Mouse (Mus musculus): ENCODE results near the gene Apaf1.
A peak's percentile ranks its signal among the peaks of the same experiment; 100 is the strongest.

Gene Apaf1

GRCm38 (mm10) chr10:90970560-90970959 is 112.0 kb downstream of the Apaf1 start:
- no peak for DNase-seq

GRCm38 (mm10) chr10:90969355-90970174 is 113.0 kb downstream of the Apaf1 start:
- peak; percentile 49 to 52 for DNase-seq

GRCm38 (mm10) chr10:90968247-90968646 is 114.3 kb downstream of the Apaf1 start:
- no peak for DNase-seq

GRCm38 (mm10) chr10:90966821-90967220 is 115.7 kb downstream of the Apaf1 start:
- no peak for DNase-seq

GRCm38 (mm10) chr10:90965671-90966315 is 116.8 kb downstream of the Apaf1 start:
- no peak for DNase-seq

- peak in 1 of 2 experiments; percentile 17 for DNase-seq
These were observed 118.1 kb downstream of the Apaf1 start for GRCm38 (mm10) chr10:90964511-90964910.

GRCm38 (mm10) chr10:90960374-90960773 is 122.2 kb downstream of the Apaf1 start:
- no peak for DNase-seq

- DNase-seq = peak in 1 of 2 experiments; percentile 27
These were observed 128.7 kb downstream of the Apaf1 start for GRCm38 (mm10) chr10:90953821-90954220.

GRCm38 (mm10) chr10:90953103-90953709 is 129.4 kb downstream of the Apaf1 start:
- no peak for DNase-seq

GRCm38 (mm10) chr10:90947608-90948373 is 134.8 kb downstream of the Apaf1 start:
- no peak for DNase-seq

- no peak for DNase-seq
These were observed 135.5 kb downstream of the Apaf1 start for GRCm38 (mm10) chr10:90947043-90947442.

GRCm38 (mm10) chr10:90942001-90942700 is 140.4 kb downstream of the Apaf1 start:
- DNase-seq = no peak

- no peak for DNase-seq
These were observed 141.7 kb downstream of the Apaf1 start for GRCm38 (mm10) chr10:90940521-90941520.

All from kidney, postnatal 4 days (tissue).